In genomic region chr4:87984589-87984988, GRCm38 (mm10) we compare ENCODE assay signal across 8 mouse cellular contexts. TPM values are rescaled to one million over a fixed set of nuclear protein-coding genes. Genes with fewer than 3 reads are reported as not detected.
A peak's percentile ranks its signal among the peaks of the same experiment; 100 is the strongest.
DNase-seq lines count a peak whose midpoint lies in the region; ATAC-seq and TF ChIP-seq lines count a peak whose summit lies in the region.

No protein-coding gene starts in this region.

- no peaks in the 10 kb centered on the region for H3K9me3 ChIP-seq in kidney, embryonic 16.5 days (ENCODE audit: low read length)

- H3K27me3 ChIP-seq in kidney, embryonic 16.5 days (ENCODE audit: insufficient read depth, low read length) = no peaks in the 10 kb centered on the region
- no peaks in the 10 kb centered on the region for H3K27me3 ChIP-seq in small intestine, adult 2 months (ENCODE audit: control insufficient read depth, insufficient read depth, low read length)

- no peak overlapping the region for H3K4me3 ChIP-seq in layer of hippocampus, adult 2 months
- no peak overlapping the region for H3K4me3 ChIP-seq in embryonic fibroblast, embryonic 13.5 days (ENCODE audit: insufficient read depth, low read length)
- no peak overlapping the region for H3K4me3 ChIP-seq in kidney, embryonic 16.5 days (ENCODE audit: low read length)
- no peak overlapping the region for H3K4me3 ChIP-seq in small intestine, adult 2 months (ENCODE audit: low read depth, low read length)

- H3K36me3 ChIP-seq in kidney, embryonic 16.5 days (ENCODE audit: insufficient read depth, low read length) = no peaks in the 10 kb centered on the region
- H3K36me3 ChIP-seq in small intestine, adult 2 months (ENCODE audit: control insufficient read depth, insufficient read depth, low read length) = no peaks in the 10 kb centered on the region

- no peak for TF ChIP-seq POLR2A in embryonic fibroblast, embryonic 13.5 days (IDR thresholded peaks at IDR 0.05; ENCODE audit: low read depth, low read length)
- no peak for TF ChIP-seq POLR2A in small intestine, adult 2 months (IDR thresholded peaks at IDR 0.05; ENCODE audit: low read depth, low read length)

- DNase-seq in layer of hippocampus, adult 2 months (ENCODE audit: low spot score in 2 of 2) = peak in 1 of 2 experiments; percentile 37
- DNase-seq in layer of hippocampus, postnatal 25 days (ENCODE audit: extremely low spot score in 1 of 2, low spot score in 1 of 2) = no peak
- peak; percentile 79 for DNase-seq in Muller cell, postnatal 12 days (ENCODE audit: inconsistent ontology term)
- DNase-seq in cerebellum, postnatal 25 days = no peak
- no peak for DNase-seq in layer of hippocampus, postnatal 14 days (ENCODE audit: low spot score in 2 of 2)

- ATAC-seq in kidney, embryonic 16.5 days (ENCODE audit: low FRiP score, low TSS enrichment) = peak; percentile 77

- TF ChIP-seq CTCF in layer of hippocampus, adult 2 months (conservative IDR thresholded peaks at IDR 0.05) = no peak
- TF ChIP-seq CTCF in embryonic fibroblast, embryonic 13.5 days (IDR thresholded peaks at IDR 0.05; ENCODE audit: borderline replicate concordance, insufficient read depth, low read length) = no peak
- no peak for TF ChIP-seq CTCF in small intestine, adult 2 months (IDR thresholded peaks at IDR 0.05; ENCODE audit: extremely low read depth, insufficient read length, insufficient replicate concordance, low read depth, low read length)

- WGBS in kidney, embryonic 16.5 days = 30% methylated on average over 3 of the region's 3 CpGs
- WGBS in small intestine, adult 2 months = 5% methylated on average over 3 of the region's 3 CpGs

- no peak overlapping the region for H3K4me2 ChIP-seq in kidney, embryonic 16.5 days (replicated peaks; ENCODE audit: low read depth, low read length)

- no peak overlapping the region for H3K9ac ChIP-seq in kidney, embryonic 16.5 days (replicated peaks; ENCODE audit: low read length)

- peaks cover 8% of the 10 kb centered on the region for H3K4me1 ChIP-seq in embryonic fibroblast, embryonic 13.5 days (ENCODE audit: control insufficient read depth, insufficient read depth, low read length)
- peaks cover 27% of the 10 kb centered on the region for H3K4me1 ChIP-seq in kidney, embryonic 16.5 days (ENCODE audit: insufficient read depth, low read length)
- H3K4me1 ChIP-seq in small intestine, adult 2 months (ENCODE audit: control insufficient read depth, insufficient read depth, insufficient read length, low read length) = no peaks in the 10 kb centered on the region; the same call in 1 of the 2 replicates

- H3K27ac ChIP-seq in layer of hippocampus, adult 2 months = peak overlapping the region; percentile 57; the same call in 1 of the 2 replicates
- H3K27ac ChIP-seq in embryonic fibroblast, embryonic 13.5 days (ENCODE audit: insufficient read depth, low read length) = peak overlapping the region; percentile 58
- peak overlapping the region; percentile 13; the same call in 1 of the 2 replicates for H3K27ac ChIP-seq in kidney, embryonic 16.5 days (ENCODE audit: low read length)
- H3K27ac ChIP-seq in small intestine, adult 2 months (ENCODE audit: insufficient read depth, low read depth, low read length) = peak overlapping the region; percentile 53; the same call in 1 of the 2 replicates

RNA-seq across cellular contexts. Expression of gene Mllt3, which starts 48.6 kb away (rescaled TPM):
- 10 to 100 TPM; 54.6 to 58.7 TPM for total RNA-seq in layer of hippocampus, adult 2 months (2021)
- 10 to 100 TPM; 41.1 to 49.8 TPM for total RNA-seq in layer of hippocampus, postnatal 25 days (2021)
- polyA plus RNA-seq in embryonic fibroblast, embryonic 13.5 days (2011; ENCODE audit: insufficient read length, low read depth, missing spikeins) = 41.6 and 42.0 TPM in 2 replicates
- 27.5 and 34.8 TPM in 2 replicates for polyA plus RNA-seq in kidney, embryonic 16.5 days (2015; fragmentation: Nextera tagmentation; extraction: Ambion mirVana)
- 4.2 and 5.1 TPM in 2 replicates for polyA plus RNA-seq in small intestine, adult 2 months (2012; rRNA removed)
- total RNA-seq in layer of hippocampus, postnatal 14 days (2021) = 10 to 100 TPM; 46.8 to 47.3 TPM
